Comparison of ENCODE assay signal across 8 mouse cellular contexts in genomic region chr8:94711160-94711718, GRCm38 (mm10). TPM values are rescaled to one million over a fixed set of nuclear protein-coding genes. Genes with fewer than 3 reads are reported as not detected.
DNase-seq lines count a peak whose midpoint lies in the region; ATAC-seq and TF ChIP-seq lines count a peak whose summit lies in the region.

No protein-coding gene starts in this region.

- no peaks in the 10 kb centered on the region for H3K9me3 ChIP-seq in liver, embryonic 13.5 days (replicated peaks)

- intact Hi-C loops in gastrocnemius, postnatal 14 days (cut with DNase I; ENCODE audit: low total_unique reads): no loop called here
- intact Hi-C loops in left cerebral cortex, adult 2 months (cut with DNase I): no loop called here

- peak overlapping the region; percentile 14; the same call in 1 of the 2 replicates for H3K4me2 ChIP-seq in liver, embryonic 13.5 days

- no peak for TF ChIP-seq CTCF in cerebellum, adult 2 months (IDR thresholded peaks at IDR 0.05; ENCODE audit: borderline replicate concordance, insufficient read depth, low read depth, low read length)
- no peak for TF ChIP-seq CTCF in left cerebral cortex, adult 2 months (IDR thresholded peaks at IDR 0.05)

- ATAC-seq in liver, embryonic 13.5 days (ENCODE audit: low read depth): no peak

- no peaks in the 10 kb centered on the region for H3K27me3 ChIP-seq in cerebellum, adult 2 months (ENCODE audit: control insufficient read depth, insufficient read depth, low read length)
- H3K27me3 ChIP-seq in liver, embryonic 13.5 days: peaks cover 25% of the 10 kb centered on the region; the same call in 1 of the 2 replicates

- no peak overlapping the region for H3K27ac ChIP-seq in cerebellum, adult 2 months (ENCODE audit: insufficient read depth, low read length)
- peak overlapping the region; percentile 47; the same call in 1 of the 2 replicates for H3K27ac ChIP-seq in liver, embryonic 13.5 days
- H3K27ac ChIP-seq in left cerebral cortex, adult 2 months: no peak overlapping the region

- H3K4me3 ChIP-seq in cerebellum, adult 2 months (replicated peaks; ENCODE audit: insufficient read depth, low read depth, low read length): no peak overlapping the region
- H3K4me3 ChIP-seq in liver, embryonic 13.5 days (replicated peaks): no peak overlapping the region
- no peak overlapping the region for H3K4me3 ChIP-seq in left cerebral cortex, adult 2 months

- peak; percentile 15 for DNase-seq in layer of hippocampus, adult 9-11 months
- no peak for DNase-seq in layer of hippocampus, adult 18-20 months (ENCODE audit: low spot score in 2 of 2)
- DNase-seq in cerebellum, adult 2 months: peak; percentile 69 to 81
- peak; percentile 71 for DNase-seq in heart, adult 8-10 months (ENCODE audit: low spot score)
- no peak for DNase-seq in liver, embryonic 13.5 days
- no peak for DNase-seq in gastrocnemius, postnatal 14 days
- no peak for DNase-seq in thymus, postnatal 36 days
- DNase-seq in left cerebral cortex, adult 2 months (ENCODE audit: extremely low spot score in 1 of 2, low spot score in 2 of 2): no peak

- H3K36me3 ChIP-seq in liver, embryonic 13.5 days: no peaks in the 10 kb centered on the region

- no peak for TF ChIP-seq POLR2A in cerebellum, adult 2 months (IDR thresholded peaks at IDR 0.05; ENCODE audit: borderline replicate concordance, insufficient read depth, low read length)

- H3K4me1 ChIP-seq in cerebellum, adult 2 months (ENCODE audit: control insufficient read depth, insufficient read depth, low read length): peaks cover 3% of the 10 kb centered on the region; the same call in 1 of the 2 replicates
- H3K4me1 ChIP-seq in liver, embryonic 13.5 days (replicated peaks): peaks cover 15% of the 10 kb centered on the region

- no peak overlapping the region for H3K9ac ChIP-seq in liver, embryonic 13.5 days

- WGBS in cerebellum, adult 2 months: 9% methylated on average over 5 of the region's 5 CpGs
- WGBS in liver, embryonic 13.5 days (ENCODE audit: insufficient replicate concordance): 13% methylated on average over 5 of the region's 5 CpGs

RNA-seq across cellular contexts. Expression of gene Pllp, which starts 15.2 kb away (rescaled TPM):
- 10 to 100 TPM; 37.0 to 42.6 TPM for total RNA-seq in layer of hippocampus, adult 18-20 months (2021)
- 214 and 242 TPM in 2 replicates for polyA plus RNA-seq in cerebellum, adult 2 months (2012; rRNA removed)
- under 1 TPM in 2 of 4 experiments, not detected in 2; 0.63 to 0.69 TPM for total RNA-seq in heart, adult 8-10 months (2022)
- 0.81 and 1.3 TPM in 2 replicates for polyA plus RNA-seq in liver, embryonic 13.5 days (2015; fragmentation: Nextera tagmentation; extraction: Ambion mirVana)
- total RNA-seq in gastrocnemius, postnatal 14 days (2021): 10 to 100 TPM in 1 of 2 experiments, 1 to 10 TPM in 1; 2.7 to 13.1 TPM
- 10 to 100 TPM; 27.3 to 30.0 TPM for total RNA-seq in left cerebral cortex, adult 2 months (2021)

RNA-seq across cellular contexts. Expression of gene Ccl22, which starts 34.2 kb away (rescaled TPM):
- under 1 TPM; 0.15 to 0.23 TPM for total RNA-seq in layer of hippocampus, adult 18-20 months (2021)
- polyA plus RNA-seq in cerebellum, adult 2 months (2012; rRNA removed): 0.16 and 0.21 TPM in 2 replicates
- not detected for total RNA-seq in heart, adult 8-10 months (2022)
- 0.24 and 0.27 TPM in 2 replicates for polyA plus RNA-seq in liver, embryonic 13.5 days (2015; fragmentation: Nextera tagmentation; extraction: Ambion mirVana)
- total RNA-seq in gastrocnemius, postnatal 14 days (2021): not detected
- under 1 TPM in 1 of 2 experiments, not detected in 1; 0.14 TPM for total RNA-seq in left cerebral cortex, adult 2 months (2021)

RNA-seq across cellular contexts. Expression of gene Arl2bp, which starts 44.8 kb away (rescaled TPM):
- 100 to 1,000 TPM; 138 to 153 TPM for total RNA-seq in layer of hippocampus, adult 18-20 months (2021)
- polyA plus RNA-seq in cerebellum, adult 2 months (2012; rRNA removed): 198 and 211 TPM in 2 replicates
- 100 to 1,000 TPM in 2 of 4 experiments, 10 to 100 TPM in 2; 83.0 to 101 (median 92.4) TPM for total RNA-seq in heart, adult 8-10 months (2022)
- 37.2 and 38.2 TPM in 2 replicates for polyA plus RNA-seq in liver, embryonic 13.5 days (2015; fragmentation: Nextera tagmentation; extraction: Ambion mirVana)
- 10 to 100 TPM; 63.2 to 64.6 TPM for total RNA-seq in gastrocnemius, postnatal 14 days (2021)
- total RNA-seq in left cerebral cortex, adult 2 months (2021): 100 to 1,000 TPM; 147 TPM

Comparison
In these comparisons a context has a peak if more than half of its experiments do, and no peak if none do; other contexts are left out.
1. DNase-seq: peak in layer of hippocampus, adult 9-11 months (single experiment), cerebellum, adult 2 months (2 of 2) and heart, adult 8-10 months (single experiment); none in layer of hippocampus, adult 18-20 months (0 of 2), liver, embryonic 13.5 days (single experiment), gastrocnemius, postnatal 14 days (single experiment), thymus, postnatal 36 days (0 of 2) and left cerebral cortex, adult 2 months (0 of 2).